Mouse (Mus musculus) limb, embryonic 11.5 days (tissue): ENCODE data around the gene Sema5a. TPM values are rescaled to one million over a fixed set of nuclear protein-coding genes. Genes with fewer than 3 reads are reported as not detected.

ENCODE experiments used
- ATAC-seq: fragments of 200-750 bp; cut with Nextera tagmentation; 2 replicates; pipeline ENCODE4 v1.8.0; 2017; ENCODE audit warnings: low read depth; ENCODE audit not compliant: insufficient number of reproducible peaks, low FRiP score, low TSS enrichment
- DNase-seq: peaks from one replicate; pipeline ENCODE4 v3.0.0-alpha.2; 2015; ENCODE audit warnings: low spot score
- H3K27ac ChIP-seq: fragments of 300-500 bp; sonication (generic); replicated peaks from 2 replicates; pipeline ENCODE4 v1.5.1; 2014; ENCODE audit warnings: low read depth, mild to moderate bottlenecking, low read length
- H3K27me3 ChIP-seq: fragments of 300-500 bp; sonication (generic); 2 replicates; pipeline ENCODE4 v1.6.1; 2014; ENCODE audit warnings: mild to moderate bottlenecking, low read length, mixed read lengths; ENCODE audit not compliant: control insufficient read depth, insufficient read depth
- H3K36me3 ChIP-seq: fragments of 300-500 bp; sonication (generic); 2 replicates; pipeline ENCODE4 v1.6.1; 2014; ENCODE audit warnings: mild to moderate bottlenecking, low read length, moderate library complexity, mixed read lengths; ENCODE audit not compliant: control insufficient read depth, insufficient read depth
- H3K4me1 ChIP-seq: fragments of 300-500 bp; sonication (generic); 2 replicates; pipeline ENCODE4 v1.6.1; 2014; ENCODE audit warnings: low read length, mixed read lengths; ENCODE audit not compliant: control insufficient read depth, insufficient read depth
- H3K4me2 ChIP-seq: fragments of 300-500 bp; sonication (generic); 2 replicates; pipeline ENCODE4 v1.6.1; 2014; ENCODE audit warnings: low read depth, mild to moderate bottlenecking, moderate library complexity; ENCODE audit not compliant: severe bottlenecking
- H3K4me3 ChIP-seq: fragments of 300-500 bp; sonication (generic); 2 replicates; pipeline ENCODE4 v1.5.1; 2014; ENCODE audit warnings: low read depth, low read length
- H3K9ac ChIP-seq: fragments of 300-500 bp; sonication (generic); 2 replicates; pipeline ENCODE4 v1.6.1; 2014; ENCODE audit warnings: mild to moderate bottlenecking, low read length
- H3K9me3 ChIP-seq: fragments of 300-500 bp; sonication (generic); 2 replicates; pipeline ENCODE4 v1.6.1; 2016; ENCODE audit warnings: low read length; ENCODE audit not compliant: control insufficient read depth
- WGBS: fragments of 180-500 bp; shearing (Covaris S2); extraction: QIAGEN DNeasy Blood & Tissue Kit; methylation state at CpG from one replicate; pipeline ENCODE4 v1.1.7; 2014; 5-methylcytosine and 5-hydroxymethylcytosine counted together
- polyA plus RNA-seq: library from polyadenylated mRNA; unstranded; fragments of >200 nt; fragmentation: Nextera tagmentation; extraction: Ambion mirVana; gene quantifications from 2 replicates; pipeline ENCODE4 v1.2.1, GENCODE M21; 2014

Gene Sema5a
- polyA plus RNA-seq, 1 experiment from 2014 or later, result 21.4 TPM

DNA sequence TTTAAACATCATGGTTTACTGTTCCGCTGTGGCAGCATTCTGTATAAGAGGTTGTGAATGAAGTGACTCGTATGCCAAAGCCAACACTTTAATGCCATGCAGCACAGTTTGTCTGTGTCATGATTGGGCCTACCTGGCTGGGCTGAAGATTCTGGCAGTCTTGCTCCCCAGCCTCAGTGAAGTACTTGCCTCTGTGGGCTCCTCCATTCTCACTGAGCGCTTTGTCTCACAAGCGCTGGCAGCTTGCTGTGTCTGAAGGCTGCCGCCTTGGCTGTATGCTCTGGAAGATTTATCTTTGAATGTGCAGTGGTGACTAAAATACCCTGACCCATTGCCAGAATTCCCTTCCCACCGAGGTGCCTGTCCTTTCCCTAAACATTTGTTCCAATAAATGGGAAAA, 178.0 kb downstream of the Sema5a start:
- H3K9me3 ChIP-seq, result no peaks in the 10 kb centered on the region
- H3K4me3 ChIP-seq, result no peak overlapping the region
- no peak overlapping the region for H3K9ac ChIP-seq
- H3K27ac ChIP-seq, result no peak overlapping the region
- no peak overlapping the region for H3K4me2 ChIP-seq
- 0 out of 2 replicates have a peak, but pooled peaks cover 3% of the 10 kb centered on the region for H3K4me1 ChIP-seq
- DNase-seq (no peak), ATAC-seq (no peak)
- H3K36me3 ChIP-seq, result no peaks in the 10 kb centered on the region
- H3K27me3 ChIP-seq, result no peaks in the 10 kb centered on the region
- 83% methylated on average over 6 of the region's 6 CpGs for WGBS

DNA sequence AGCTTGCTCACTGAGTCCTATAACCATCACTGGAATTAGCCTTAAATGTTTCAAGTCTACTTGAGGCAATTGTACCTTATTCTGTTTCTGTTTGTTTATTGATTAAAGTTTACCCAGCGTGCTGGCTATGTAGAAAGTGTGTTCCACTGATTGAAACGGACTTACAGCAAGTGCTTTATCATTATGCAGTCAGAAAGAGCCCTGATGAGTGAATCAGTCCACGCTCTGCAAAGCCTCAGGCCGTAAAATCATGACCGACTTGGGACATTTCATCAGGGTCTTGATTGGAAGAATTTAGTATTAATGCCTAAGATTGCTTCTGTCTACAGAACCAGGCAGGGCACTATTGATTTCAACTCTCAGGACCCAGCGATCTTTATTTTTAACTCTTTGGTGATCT, 178.5 kb downstream of the Sema5a start:
- Histone ChIP-seq H3K4me2 (no peak overlapping the region), H3K36me3 (no peaks in the 10 kb centered on the region), H3K4me1 (0 out of 2 replicates have a peak, but pooled peaks cover 3% of the 10 kb centered on the region), H3K9me3 (no peaks in the 10 kb centered on the region), H3K4me3 (no peak overlapping the region), H3K27me3 (no peaks in the 10 kb centered on the region), H3K9ac (no peak overlapping the region), H3K27ac (no peak overlapping the region)
- WGBS, result 83% methylated on average over 6 of the region's 6 CpGs
- DNase-seq, result no peak
- ATAC-seq, result no peak

DNA sequence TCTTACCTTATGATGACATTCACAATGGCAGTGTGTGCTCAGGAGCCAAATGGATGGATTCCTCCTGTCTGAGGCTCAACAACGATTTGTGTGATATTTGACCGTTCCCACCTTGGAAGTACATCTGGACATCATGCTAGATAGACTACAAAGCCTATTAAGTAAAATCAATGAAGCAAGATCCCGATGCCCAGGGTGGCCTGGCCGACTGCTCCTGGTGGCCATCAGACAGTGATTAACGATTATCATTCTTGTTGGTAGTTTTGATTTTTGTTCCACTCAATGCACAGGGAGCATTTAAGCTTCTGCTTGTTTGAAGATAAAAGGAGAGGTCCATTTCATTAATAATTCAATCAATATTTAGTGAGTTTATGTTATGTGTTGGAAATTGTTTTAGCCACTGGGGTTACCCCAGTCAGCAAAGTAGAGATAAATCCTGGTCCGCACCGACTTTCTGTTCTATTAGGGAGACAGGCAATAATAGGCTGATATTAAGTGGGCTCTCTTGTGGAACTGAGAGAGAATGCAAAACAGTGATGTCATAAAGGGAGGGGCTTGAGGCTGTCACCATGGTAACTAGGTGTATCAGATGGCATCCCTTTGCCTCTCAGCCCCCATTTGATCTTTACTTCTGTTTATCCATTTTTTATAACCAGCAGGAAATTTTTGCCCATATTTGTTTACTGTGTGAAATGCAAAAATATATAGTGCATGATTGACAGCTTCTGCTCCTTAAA, 182.7 kb downstream of the Sema5a start:
- no peak overlapping the region for H3K4me2 ChIP-seq
- H3K9ac ChIP-seq, result no peak overlapping the region
- peaks cover 2% of the 10 kb centered on the region; the same call in 1 of the 2 replicates for H3K4me1 ChIP-seq
- H3K27ac ChIP-seq, result no peak overlapping the region
- no peak for DNase-seq
- H3K36me3 ChIP-seq, result no peaks in the 10 kb centered on the region
- H3K4me3 ChIP-seq, result no peak overlapping the region
- no peak for ATAC-seq
- H3K27me3 ChIP-seq, result no peaks in the 10 kb centered on the region
- 86% methylated on average over 7 of the region's 7 CpGs for WGBS
- no peaks in the 10 kb centered on the region for H3K9me3 ChIP-seq

DNA sequence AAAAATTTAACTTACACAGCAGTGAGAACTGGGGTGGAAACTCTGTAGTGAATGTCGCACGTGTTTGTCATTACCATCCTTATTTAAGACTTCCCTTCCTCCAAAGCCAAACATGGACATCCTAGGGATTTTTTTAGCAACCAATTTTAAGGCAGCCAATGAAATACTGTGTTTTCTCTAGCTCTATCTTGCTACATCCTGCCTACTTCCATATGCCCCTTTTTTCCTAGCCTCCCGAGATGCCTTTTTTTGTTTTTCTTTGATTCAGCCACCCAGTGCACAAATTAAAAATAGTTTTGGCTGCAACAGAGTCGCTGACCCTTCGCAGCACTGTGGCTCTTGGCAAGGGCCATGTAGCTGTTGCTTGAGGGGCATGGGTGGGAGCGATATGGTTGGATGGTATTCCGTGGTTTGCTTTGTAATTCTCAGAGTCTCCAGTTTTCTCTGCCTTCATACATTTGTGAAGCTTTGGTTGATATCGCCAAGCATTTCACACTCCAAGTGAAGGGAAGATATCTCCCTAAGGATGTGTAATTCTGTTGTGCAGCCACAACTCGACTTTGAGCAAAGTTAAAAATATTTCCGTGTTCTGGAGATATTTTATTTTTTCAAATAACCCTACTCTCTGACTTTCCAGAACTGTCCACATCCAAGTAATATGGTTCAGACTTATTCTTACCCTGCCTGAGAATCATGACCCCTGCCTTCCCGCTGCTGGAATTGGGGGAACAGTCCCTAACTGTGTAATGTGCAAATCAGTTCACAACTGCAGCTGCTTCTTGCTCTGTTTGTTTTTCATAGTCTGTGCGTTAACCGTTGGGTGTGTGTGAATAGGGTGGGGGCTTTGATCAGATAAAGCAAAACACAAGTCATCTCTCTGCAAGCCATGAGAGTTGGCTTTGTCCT, 188.6 kb downstream of the Sema5a start:
- Histone ChIP-seq H3K4me1 (peaks cover 10% of the 10 kb centered on the region), H3K9ac (no peak overlapping the region)
- 50% methylated on average over 13 of the region's 13 CpGs for WGBS

DNA sequence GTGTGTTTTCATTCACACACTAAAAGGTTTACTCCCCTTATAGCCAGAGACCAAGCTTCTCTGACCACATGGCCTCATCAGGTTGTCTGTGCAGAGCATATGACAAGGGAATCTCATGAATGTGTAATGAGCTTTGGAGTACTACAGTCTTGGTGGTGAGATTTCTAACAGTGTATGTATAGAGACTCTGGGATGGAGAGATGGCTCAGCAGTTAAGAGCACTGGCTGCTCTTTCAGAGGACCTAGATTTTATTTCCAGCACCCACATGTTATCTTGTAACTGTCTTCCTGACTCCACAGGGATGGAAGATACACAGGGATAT, 189.2 kb downstream of the Sema5a start:
- H3K4me2 ChIP-seq, result no peak overlapping the region
- no peaks in the 10 kb centered on the region for H3K27me3 ChIP-seq
- H3K27ac ChIP-seq, result peak overlapping the region; percentile 42; the same call in 1 of the 2 replicates
- no peaks in the 10 kb centered on the region for H3K36me3 ChIP-seq
- no peak overlapping the region for H3K4me3 ChIP-seq
- H3K4me1 ChIP-seq, result peaks cover 10% of the 10 kb centered on the region
- ATAC-seq (no peak), DNase-seq (no peak)
- H3K9me3 ChIP-seq, result no peaks in the 10 kb centered on the region
- H3K9ac ChIP-seq, result no peak overlapping the region

More for the DNA sequence above, 188.6 kb downstream of the Sema5a start:
- no peak overlapping the region for H3K4me2 ChIP-seq
- H3K27me3 ChIP-seq, result no peaks in the 10 kb centered on the region
- peak overlapping the region; percentile 47; the same call in 1 of the 2 replicates for H3K27ac ChIP-seq
- DNase-seq (no peak), ATAC-seq (peak; percentile 77; the same call in 1 of the 2 replicates)
- H3K36me3 ChIP-seq, result no peaks in the 10 kb centered on the region
- no peaks in the 10 kb centered on the region for H3K9me3 ChIP-seq
- H3K4me3 ChIP-seq, result no peak overlapping the region

DNA sequence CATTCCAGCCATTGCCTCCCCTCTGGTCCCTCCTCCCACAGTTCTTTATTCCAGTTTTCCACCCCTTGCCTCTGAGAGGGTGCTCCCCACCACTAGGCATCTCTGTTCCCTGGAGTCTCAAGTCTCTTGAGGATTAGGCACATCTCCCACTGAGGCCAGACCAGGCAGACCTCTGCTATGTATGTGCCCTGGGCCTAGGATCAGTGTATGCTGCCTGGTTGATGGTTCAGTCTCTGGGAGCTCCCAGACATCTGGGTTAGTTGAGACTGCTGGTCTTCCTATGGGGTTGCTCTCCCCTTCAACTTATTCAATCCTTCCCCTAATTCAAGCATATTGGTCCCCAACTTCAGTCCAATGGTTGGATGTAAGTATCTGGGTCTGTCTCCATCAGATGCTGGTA, 189.7 kb downstream of the Sema5a start:
- Histone ChIP-seq H3K36me3 (no peaks in the 10 kb centered on the region), H3K27me3 (no peaks in the 10 kb centered on the region), H3K4me3 (no peak overlapping the region), H3K9me3 (no peaks in the 10 kb centered on the region), H3K4me2 (no peak overlapping the region), H3K4me1 (peaks cover 10% of the 10 kb centered on the region), H3K27ac (no peak overlapping the region), H3K9ac (no peak overlapping the region)
- no peak for ATAC-seq
- DNase-seq, result no peak

DNA sequence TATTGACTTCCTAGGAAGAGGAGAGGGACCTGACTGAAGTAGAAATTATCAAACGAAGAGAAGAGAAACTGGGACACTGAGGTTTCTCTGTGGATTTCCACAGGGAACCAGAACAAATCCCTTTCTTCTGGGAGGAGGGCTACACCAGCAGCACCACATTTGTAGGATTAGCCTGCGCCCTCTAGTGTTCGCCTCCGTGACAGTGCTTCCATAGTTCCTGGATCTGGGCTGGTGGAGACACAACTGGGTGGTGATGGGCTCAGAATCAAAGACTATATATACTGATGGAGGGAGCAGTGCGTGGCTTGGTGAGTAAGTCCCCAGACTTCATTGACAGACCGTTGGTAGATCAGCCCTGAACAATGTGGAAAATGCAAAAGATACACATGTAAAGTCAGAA, 193.0 kb downstream of the Sema5a start:
- WGBS, result 29% methylated on average over 6 of the region's 6 CpGs
- no peak for ATAC-seq
- Histone ChIP-seq H3K4me1 (peaks cover 12% of the 10 kb centered on the region), H3K27me3 (no peaks in the 10 kb centered on the region), H3K9me3 (no peaks in the 10 kb centered on the region), H3K36me3 (no peaks in the 10 kb centered on the region), H3K27ac (no peak overlapping the region), H3K4me2 (no peak overlapping the region), H3K4me3 (no peak overlapping the region), H3K9ac (no peak overlapping the region)
- peak; percentile 82 for DNase-seq

DNA sequence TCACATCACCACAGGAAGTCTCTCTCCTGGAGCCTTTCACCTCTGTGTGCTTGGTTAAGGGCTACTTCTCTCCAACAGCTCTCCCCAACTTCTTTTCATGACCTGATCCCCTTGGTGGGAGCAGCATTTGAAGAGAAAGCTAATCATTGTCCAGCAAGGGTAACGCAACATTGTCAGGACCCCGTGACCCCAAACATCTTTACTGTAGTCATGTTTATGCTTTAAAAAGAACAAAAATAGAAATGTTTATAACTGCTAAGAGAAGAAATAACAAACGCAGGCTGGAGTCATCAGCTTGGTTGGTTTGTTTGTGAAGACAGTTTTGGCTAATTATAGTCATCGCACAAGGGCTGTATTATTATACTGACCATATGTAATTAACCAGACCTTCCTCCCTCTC, 198.1 kb downstream of the Sema5a start:
- no peak overlapping the region for H3K27ac ChIP-seq
- 85% methylated on average over 4 of the region's 4 CpGs for WGBS
- no peaks in the 10 kb centered on the region for H3K36me3 ChIP-seq
- H3K9ac ChIP-seq, result no peak overlapping the region
- H3K4me1 ChIP-seq, result peaks cover 4% of the 10 kb centered on the region
- H3K4me2 ChIP-seq, result no peak overlapping the region
- no peak overlapping the region for H3K4me3 ChIP-seq
- ATAC-seq, result no peak
- DNase-seq, result no peak
- no peaks in the 10 kb centered on the region for H3K9me3 ChIP-seq
- no peaks in the 10 kb centered on the region for H3K27me3 ChIP-seq
